Mouse (Mus musculus): ENCODE measurements around the gene Ptprq. TPM values are rescaled to one million over a fixed set of nuclear protein-coding genes. Genes with fewer than 3 reads are reported as not detected.

Gene Ptprq
- polyA plus RNA-seq, 1 experiment from 2014 or later = 0.07 TPM

GRCm38 (mm10) chr10:107543026-107543425, 176.8 kb downstream of the Ptprq start:
- ATAC-seq (replicated peaks; ENCODE audit: insufficient number of reproducible peaks, low FRiP score, low TSS enrichment, low read depth) = no peak
- no peaks in the 10 kb centered on the region for H3K27me3 ChIP-seq (ENCODE audit: control insufficient read depth, insufficient read depth, low read length)
- H3K36me3 ChIP-seq (replicated peaks; ENCODE audit: control insufficient read depth, insufficient read depth, low read depth, low read length) = no peaks in the 10 kb centered on the region
- H3K9ac ChIP-seq (replicated peaks; ENCODE audit: low read length) = no peak overlapping the region
- H3K27ac ChIP-seq (replicated peaks; ENCODE audit: low read depth, low read length) = no peak overlapping the region
- no peak overlapping the region for H3K4me3 ChIP-seq (ENCODE audit: low read depth, low read length)
- no peaks in the 10 kb centered on the region for H3K9me3 ChIP-seq (replicated peaks; ENCODE audit: control insufficient read depth, low read length)
- H3K4me2 ChIP-seq (ENCODE audit: low read depth, low read length) = no peak overlapping the region
- no peak for DNase-seq (ENCODE audit: low spot score)
- no peaks in the 10 kb centered on the region for H3K4me1 ChIP-seq (ENCODE audit: control insufficient read depth, insufficient read depth, low read length)
- WGBS = 34% methylated on average over 1 of the region's 1 CpGs

- H3K27me3 ChIP-seq (ENCODE audit: control insufficient read depth, insufficient read depth, low read length) = no peaks in the 10 kb centered on the region
- no peak for DNase-seq (ENCODE audit: low spot score)
- no peak overlapping the region for H3K4me2 ChIP-seq (ENCODE audit: low read depth, low read length)
- no peaks in the 10 kb centered on the region for H3K36me3 ChIP-seq (replicated peaks; ENCODE audit: control insufficient read depth, insufficient read depth, low read depth, low read length)
- no peak overlapping the region for H3K4me3 ChIP-seq (ENCODE audit: low read depth, low read length)
- H3K27ac ChIP-seq (replicated peaks; ENCODE audit: low read depth, low read length) = no peak overlapping the region
- 74% methylated on average over 1 of the region's 1 CpGs for WGBS
- no peaks in the 10 kb centered on the region for H3K9me3 ChIP-seq (replicated peaks; ENCODE audit: control insufficient read depth, low read length)
- no peaks in the 10 kb centered on the region for H3K4me1 ChIP-seq (ENCODE audit: control insufficient read depth, insufficient read depth, low read length)
- no peak overlapping the region for H3K9ac ChIP-seq (replicated peaks; ENCODE audit: low read length)
- no peak for ATAC-seq (replicated peaks; ENCODE audit: insufficient number of reproducible peaks, low FRiP score, low TSS enrichment, low read depth)
Measured at GRCm38 (mm10) chr10:107528758-107529157, 191.1 kb downstream of the Ptprq start.

GRCm38 (mm10) chr10:107519216-107519615, 200.6 kb downstream of the Ptprq start:
- ATAC-seq (replicated peaks; ENCODE audit: insufficient number of reproducible peaks, low FRiP score, low TSS enrichment, low read depth) = no peak
- no peaks in the 10 kb centered on the region for H3K27me3 ChIP-seq (ENCODE audit: control insufficient read depth, insufficient read depth, low read length)
- no peaks in the 10 kb centered on the region for H3K9me3 ChIP-seq (replicated peaks; ENCODE audit: control insufficient read depth, low read length)
- no peaks in the 10 kb centered on the region for H3K4me1 ChIP-seq (ENCODE audit: control insufficient read depth, insufficient read depth, low read length)
- no peak overlapping the region for H3K9ac ChIP-seq (replicated peaks; ENCODE audit: low read length)
- H3K4me3 ChIP-seq (ENCODE audit: low read depth, low read length) = no peak overlapping the region
- H3K36me3 ChIP-seq (replicated peaks; ENCODE audit: control insufficient read depth, insufficient read depth, low read depth, low read length) = no peaks in the 10 kb centered on the region
- no peak for DNase-seq (ENCODE audit: low spot score)
- no peak overlapping the region for H3K27ac ChIP-seq (replicated peaks; ENCODE audit: low read depth, low read length)
- no peak overlapping the region for H3K4me2 ChIP-seq (ENCODE audit: low read depth, low read length)
- WGBS = 80% methylated on average over 5 of the region's 5 CpGs

DNA sequence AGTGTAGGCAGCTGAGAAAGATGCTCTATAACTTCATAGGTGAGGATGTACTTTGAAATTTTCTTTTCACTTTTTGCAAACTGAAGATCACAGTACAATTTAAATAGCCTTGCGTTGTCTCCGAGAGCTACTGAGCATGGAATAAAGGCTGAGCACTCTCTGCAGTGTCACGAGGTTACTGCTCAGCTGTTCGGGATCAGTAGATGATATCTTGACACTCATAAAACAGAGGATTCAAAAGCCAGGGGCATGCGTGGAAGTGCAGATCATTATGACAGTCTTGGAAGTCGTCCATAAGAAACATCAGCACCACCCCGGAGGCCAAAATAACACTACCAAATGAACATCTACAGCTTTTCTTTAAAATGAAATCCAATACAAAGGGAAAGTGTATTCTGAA, 203.2 kb downstream of the Ptprq start:
- DNase-seq (ENCODE audit: low spot score) (no peak), ATAC-seq (replicated peaks; ENCODE audit: insufficient number of reproducible peaks, low FRiP score, low TSS enrichment, low read depth) (no peak)
- Histone ChIP-seq H3K27me3 (ENCODE audit: control insufficient read depth, insufficient read depth, low read length) (no peaks in the 10 kb centered on the region), H3K27ac (replicated peaks; ENCODE audit: low read depth, low read length) (no peak overlapping the region), H3K4me2 (ENCODE audit: low read depth, low read length) (no peak overlapping the region), H3K9me3 (replicated peaks; ENCODE audit: control insufficient read depth, low read length) (no peaks in the 10 kb centered on the region), H3K36me3 (replicated peaks; ENCODE audit: control insufficient read depth, insufficient read depth, low read depth, low read length) (no peaks in the 10 kb centered on the region), H3K4me1 (ENCODE audit: control insufficient read depth, insufficient read depth, low read length) (no peaks in the 10 kb centered on the region), H3K4me3 (ENCODE audit: low read depth, low read length) (no peak overlapping the region), H3K9ac (replicated peaks; ENCODE audit: low read length) (no peak overlapping the region)
- WGBS = 72% methylated on average over 7 of the region's 7 CpGs

- 34% methylated on average over 7 of the region's 7 CpGs for WGBS
- no peaks in the 10 kb centered on the region for H3K36me3 ChIP-seq (replicated peaks; ENCODE audit: control insufficient read depth, insufficient read depth, low read depth, low read length)
- 0 out of 2 replicates have a peak, but pooled peaks have one; percentile 56 for ATAC-seq (replicated peaks; ENCODE audit: insufficient number of reproducible peaks, low FRiP score, low TSS enrichment, low read depth)
- no peak overlapping the region for H3K9ac ChIP-seq (replicated peaks; ENCODE audit: low read length)
- H3K27ac ChIP-seq (replicated peaks; ENCODE audit: low read depth, low read length) = no peak overlapping the region
- H3K9me3 ChIP-seq (replicated peaks; ENCODE audit: control insufficient read depth, low read length) = no peaks in the 10 kb centered on the region
- H3K4me1 ChIP-seq (ENCODE audit: control insufficient read depth, insufficient read depth, low read length) = no peaks in the 10 kb centered on the region
- H3K27me3 ChIP-seq (ENCODE audit: control insufficient read depth, insufficient read depth, low read length) = no peaks in the 10 kb centered on the region
- peak; percentile 61 for DNase-seq (ENCODE audit: low spot score)
- no peak overlapping the region for H3K4me3 ChIP-seq (ENCODE audit: low read depth, low read length)
- no peak overlapping the region for H3K4me2 ChIP-seq (ENCODE audit: low read depth, low read length)
Measured at GRCm38 (mm10) chr10:107514735-107515134, 205.1 kb downstream of the Ptprq start.

- Histone ChIP-seq H3K9ac (replicated peaks; ENCODE audit: low read length) (no peak overlapping the region), H3K4me1 (ENCODE audit: control insufficient read depth, insufficient read depth, low read length) (no peaks in the 10 kb centered on the region), H3K36me3 (replicated peaks; ENCODE audit: control insufficient read depth, insufficient read depth, low read depth, low read length) (no peaks in the 10 kb centered on the region), H3K9me3 (replicated peaks; ENCODE audit: control insufficient read depth, low read length) (no peaks in the 10 kb centered on the region), H3K4me2 (ENCODE audit: low read depth, low read length) (no peak overlapping the region), H3K27ac (replicated peaks; ENCODE audit: low read depth, low read length) (no peak overlapping the region), H3K4me3 (ENCODE audit: low read depth, low read length) (no peak overlapping the region), H3K27me3 (ENCODE audit: control insufficient read depth, insufficient read depth, low read length) (no peaks in the 10 kb centered on the region)
- 72% methylated on average over 2 of the region's 2 CpGs for WGBS
- ATAC-seq (replicated peaks; ENCODE audit: insufficient number of reproducible peaks, low FRiP score, low TSS enrichment, low read depth) = peak; percentile 48; the same call in 1 of the 2 replicates
- DNase-seq (ENCODE audit: low spot score) = no peak
Measured at GRCm38 (mm10) chr10:107506397-107506796, 213.5 kb downstream of the Ptprq start.

DNA sequence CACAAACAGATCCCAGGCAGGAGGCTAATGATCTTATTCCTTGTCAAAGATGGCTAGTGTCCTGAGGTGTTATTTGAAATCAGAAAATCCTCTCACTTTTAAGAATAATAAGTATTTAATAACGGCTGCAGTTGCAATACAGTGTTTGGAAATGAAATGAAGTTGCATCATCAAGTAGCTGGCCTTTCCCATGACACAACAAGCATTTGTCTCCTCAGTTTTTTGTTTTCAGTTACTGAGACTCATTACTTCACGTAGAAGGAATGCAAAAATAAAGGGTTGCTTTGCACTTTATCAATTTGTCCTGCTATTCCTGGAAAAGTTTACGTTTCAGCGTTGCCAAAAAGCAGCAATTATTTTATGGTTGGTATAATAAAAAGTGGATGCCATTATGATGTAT, 216.4 kb downstream of the Ptprq start:
- Histone ChIP-seq H3K4me2 (ENCODE audit: low read depth, low read length) (no peak overlapping the region), H3K36me3 (replicated peaks; ENCODE audit: control insufficient read depth, insufficient read depth, low read depth, low read length) (no peaks in the 10 kb centered on the region), H3K4me1 (ENCODE audit: control insufficient read depth, insufficient read depth, low read length) (no peaks in the 10 kb centered on the region), H3K9me3 (replicated peaks; ENCODE audit: control insufficient read depth, low read length) (no peaks in the 10 kb centered on the region), H3K27ac (replicated peaks; ENCODE audit: low read depth, low read length) (no peak overlapping the region), H3K4me3 (ENCODE audit: low read depth, low read length) (no peak overlapping the region), H3K27me3 (ENCODE audit: control insufficient read depth, insufficient read depth, low read length) (no peaks in the 10 kb centered on the region), H3K9ac (replicated peaks; ENCODE audit: low read length) (no peak overlapping the region)
- no peak for DNase-seq (ENCODE audit: low spot score)
- 86% methylated on average over 4 of the region's 4 CpGs for WGBS
- no peak for ATAC-seq (replicated peaks; ENCODE audit: insufficient number of reproducible peaks, low FRiP score, low TSS enrichment, low read depth)

DNA sequence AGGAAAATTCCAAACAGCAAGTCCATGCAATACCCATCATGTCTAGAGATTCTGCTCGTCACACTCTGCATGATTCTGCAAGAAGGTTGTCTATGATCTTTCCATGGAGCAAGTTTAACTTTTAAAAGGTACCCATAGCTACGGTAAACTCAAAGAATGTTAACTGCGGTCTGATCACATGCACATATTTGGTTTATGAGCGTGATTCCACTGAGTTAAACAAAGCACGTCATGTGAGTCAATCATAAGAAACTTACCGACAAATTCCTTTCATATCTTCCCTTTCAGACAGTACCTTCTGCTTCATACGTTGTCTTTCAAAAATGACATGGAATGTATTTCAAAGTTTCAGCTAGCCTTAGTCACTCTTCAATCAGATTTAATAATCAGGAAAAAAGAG, 217.7 kb downstream of the Ptprq start:
- ATAC-seq (replicated peaks; ENCODE audit: insufficient number of reproducible peaks, low FRiP score, low TSS enrichment, low read depth) = no peak
- no peak overlapping the region for H3K4me2 ChIP-seq (ENCODE audit: low read depth, low read length)
- WGBS = 88% methylated on average over 7 of the region's 7 CpGs
- no peaks in the 10 kb centered on the region for H3K36me3 ChIP-seq (replicated peaks; ENCODE audit: control insufficient read depth, insufficient read depth, low read depth, low read length)
- no peak overlapping the region for H3K9ac ChIP-seq (replicated peaks; ENCODE audit: low read length)
- H3K4me3 ChIP-seq (ENCODE audit: low read depth, low read length) = no peak overlapping the region
- H3K4me1 ChIP-seq (ENCODE audit: control insufficient read depth, insufficient read depth, low read length) = no peaks in the 10 kb centered on the region
- no peak overlapping the region for H3K27ac ChIP-seq (replicated peaks; ENCODE audit: low read depth, low read length)
- H3K27me3 ChIP-seq (ENCODE audit: control insufficient read depth, insufficient read depth, low read length) = no peaks in the 10 kb centered on the region
- DNase-seq (ENCODE audit: low spot score) = no peak
- H3K9me3 ChIP-seq (replicated peaks; ENCODE audit: control insufficient read depth, low read length) = no peaks in the 10 kb centered on the region

Measured in embryonic facial prominence, embryonic 11.5 days (tissue).